Mouse (Mus musculus) testis, postnatal 14 days (tissue): Measurements from ENCODE around the gene Fam181b.

ENCODE experiments used
- DNase-seq: peaks from one replicate; pipeline ENCODE4 v3.0.0; 2021; ENCODE audit warnings: low spot score

Gene Fam181b

GRCm38 (mm10) chr7:93079785-93080730, at the start of gene Fam181b:
Fam181b (plus strand) TSS chr7:93079865.
- DNase-seq = peak; percentile 72

GRCm38 (mm10) chr7:93037763-93038471, 41.7 kb upstream of the Fam181b start:
- DNase-seq = no peak

- no peak for DNase-seq
Measured at GRCm38 (mm10) chr7:93038472-93038828, 41.2 kb upstream of the Fam181b start.

GRCm38 (mm10) chr7:93039542-93039941, 40.1 kb upstream of the Fam181b start:
- DNase-seq = no peak

- no peak for DNase-seq
Measured at GRCm38 (mm10) chr7:93044359-93044758, 35.3 kb upstream of the Fam181b start.

GRCm38 (mm10) chr7:93044788-93045187, 34.9 kb upstream of the Fam181b start:
- no peak for DNase-seq

- DNase-seq = no peak
Measured at GRCm38 (mm10) chr7:93060831-93061230, 18.8 kb upstream of the Fam181b start.

GRCm38 (mm10) chr7:93061747-93062146, 17.9 kb upstream of the Fam181b start:
- no peak for DNase-seq

- no peak for DNase-seq
Measured at GRCm38 (mm10) chr7:93062189-93062588, 17.5 kb upstream of the Fam181b start.

GRCm38 (mm10) chr7:93067464-93068015, 12.1 kb upstream of the Fam181b start:
- DNase-seq = no peak

- no peak for DNase-seq
Measured at GRCm38 (mm10) chr7:93076435-93076960, 3.2 kb upstream of the Fam181b start.

- DNase-seq = no peak
Measured at GRCm38 (mm10) chr7:93079420-93079784, 263 bp upstream of the Fam181b start.

- DNase-seq = peak; percentile 5
Measured at GRCm38 (mm10) chr7:93080731-93081430, 1.2 kb downstream of the Fam181b start.

- peak; percentile 54 for DNase-seq
Measured at GRCm38 (mm10) chr7:93093371-93094058, 13.8 kb downstream of the Fam181b start.

GRCm38 (mm10) chr7:93095511-93095910, 15.8 kb downstream of the Fam181b start:
- peak; percentile 8 for DNase-seq

GRCm38 (mm10) chr7:93104776-93105340, 25.2 kb downstream of the Fam181b start:
- no peak for DNase-seq

- no peak for DNase-seq
Measured at GRCm38 (mm10) chr7:93110370-93110965, 30.8 kb downstream of the Fam181b start.

GRCm38 (mm10) chr7:93111056-93111455, 31.4 kb downstream of the Fam181b start:
- DNase-seq = no peak

- no peak for DNase-seq
Measured at GRCm38 (mm10) chr7:93117561-93117960, 37.9 kb downstream of the Fam181b start.

GRCm38 (mm10) chr7:93123936-93124335, 44.3 kb downstream of the Fam181b start:
- DNase-seq = no peak
